Mouse (Mus musculus) hindbrain, embryonic 16.5 days (tissue): ENCODE measurements at regions not wholly inside any gene's neighbourhood (a gene's known extent, or its start where the extent isn't known, plus 50 kb on each side); places are given as distances from the start of the nearest gene placed in this dataset.

Experiments used
- ATAC-seq: fragments of 200-750 bp; cut with Nextera tagmentation; 2 replicates; pipeline ENCODE4 v1.8.0; 2017; ENCODE audit warnings: moderate TSS enrichment, moderate library complexity
- H3K27ac ChIP-seq: fragments of 300-500 bp; sonication (generic); 2 replicates; pipeline ENCODE4 v1.5.1; 2014; ENCODE audit warnings: low read depth, mild to moderate bottlenecking, control low read depth, low read length, moderate library complexity
- H3K27me3 ChIP-seq: fragments of 300-500 bp; sonication (generic); replicated peaks from 2 replicates; pipeline ENCODE4 v1.6.1; 2014; ENCODE audit warnings: low read length; ENCODE audit not compliant: control insufficient read depth, insufficient read depth
- H3K36me3 ChIP-seq: fragments of 300-500 bp; sonication (generic); 2 replicates; pipeline ENCODE4 v1.6.1; 2014; ENCODE audit warnings: mild to moderate bottlenecking, low read length, moderate library complexity, mixed read lengths; ENCODE audit not compliant: control insufficient read depth, insufficient read depth
- H3K4me1 ChIP-seq: fragments of 300-500 bp; sonication (generic); 2 replicates; pipeline ENCODE4 v1.6.1; 2014; ENCODE audit warnings: low read depth, low read length; ENCODE audit not compliant: control insufficient read depth, insufficient read depth
- H3K4me2 ChIP-seq: fragments of 300-500 bp; sonication (generic); 2 replicates; pipeline ENCODE4 v1.6.1; 2014; ENCODE audit warnings: mild to moderate bottlenecking, low read length, control low read depth, moderate library complexity
- H3K4me3 ChIP-seq: fragments of 300-500 bp; sonication (generic); 2 replicates; pipeline ENCODE4 v1.5.1; 2014; ENCODE audit warnings: mild to moderate bottlenecking, low read length, control low read depth, moderate library complexity
- H3K9ac ChIP-seq: fragments of 300-500 bp; sonication (generic); 2 replicates; pipeline ENCODE4 v1.6.1; 2014; ENCODE audit warnings: low read depth, mild to moderate bottlenecking, control low read depth, low read length, moderate library complexity
- H3K9me3 ChIP-seq: fragments of 300-500 bp; sonication (generic); 2 replicates; pipeline ENCODE4 v1.6.1; 2014; ENCODE audit warnings: mild to moderate bottlenecking, low read length, moderate library complexity; ENCODE audit not compliant: control insufficient read depth
- WGBS: fragments of 180-500 bp; shearing (Covaris S2); extraction: QIAGEN DNeasy Blood & Tissue Kit; methylation state at CpG from one replicate; pipeline ENCODE4 v1.1.7; 2014; 5-methylcytosine and 5-hydroxymethylcytosine counted together

DNA sequence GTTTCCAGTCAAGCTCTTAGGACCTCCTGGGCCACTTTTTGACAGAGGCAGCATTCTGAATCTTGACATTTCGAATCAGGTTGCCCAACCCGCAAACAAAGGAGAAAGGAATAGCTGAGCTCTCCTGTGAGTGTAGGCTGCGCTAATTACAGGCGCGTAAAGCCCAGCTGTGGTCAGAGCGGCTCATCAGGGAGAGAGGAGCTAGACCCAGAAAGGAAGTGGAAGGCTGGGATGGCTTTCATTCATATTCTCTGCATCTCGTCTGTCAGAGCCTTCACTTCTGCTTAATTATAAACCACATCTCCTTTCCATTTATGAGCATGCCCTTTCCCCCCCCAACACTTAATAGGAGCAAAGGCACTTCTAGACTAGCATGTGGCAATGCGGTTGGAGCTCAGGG is 265.7 kb upstream of the Pkn2 start:
- H3K4me3 ChIP-seq, result no peak overlapping the region

DNA sequence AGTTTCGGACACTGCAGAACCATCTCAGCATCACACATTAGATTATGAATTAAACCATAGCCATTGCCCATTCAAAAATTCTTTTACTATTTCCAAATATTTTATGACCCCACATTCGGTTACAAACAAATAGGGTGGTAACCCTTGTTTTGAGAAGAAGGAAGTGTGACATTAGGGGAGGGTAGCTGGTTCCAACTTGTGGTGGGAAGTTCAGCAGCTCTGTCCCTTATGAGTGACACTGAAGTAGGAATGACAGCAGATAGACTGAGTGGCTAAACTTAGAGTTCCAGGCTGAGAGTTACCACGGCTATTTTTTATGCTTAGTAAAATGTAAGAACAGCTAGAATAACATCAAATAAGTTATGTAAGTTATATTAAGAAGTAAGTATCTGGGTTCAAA is 257.1 kb upstream of the Pkn2 start:
- H3K36me3 ChIP-seq, result no peaks in the 10 kb centered on the region
- WGBS, result 92% methylated on average over 3 of the region's 3 CpGs
- no peak for ATAC-seq
- H3K4me3 ChIP-seq, result no peak overlapping the region
- no peak overlapping the region for H3K4me2 ChIP-seq
- no peaks in the 10 kb centered on the region for H3K27me3 ChIP-seq
- no peaks in the 10 kb centered on the region for H3K4me1 ChIP-seq
- no peak overlapping the region for H3K9ac ChIP-seq
- no peak overlapping the region for H3K27ac ChIP-seq
- no peaks in the 10 kb centered on the region for H3K9me3 ChIP-seq

More for the DNA sequence above, 265.7 kb upstream of the Pkn2 start:
- H3K4me1 ChIP-seq, result no peaks in the 10 kb centered on the region
- no peak overlapping the region for H3K9ac ChIP-seq
- H3K27ac ChIP-seq, result no peak overlapping the region
- WGBS, result 59% methylated on average over 8 of the region's 8 CpGs
- H3K27me3 ChIP-seq, result no peaks in the 10 kb centered on the region
- H3K4me2 ChIP-seq, result no peak overlapping the region
- no peak for ATAC-seq
- H3K36me3 ChIP-seq, result no peaks in the 10 kb centered on the region
- H3K9me3 ChIP-seq, result no peaks in the 10 kb centered on the region

DNA sequence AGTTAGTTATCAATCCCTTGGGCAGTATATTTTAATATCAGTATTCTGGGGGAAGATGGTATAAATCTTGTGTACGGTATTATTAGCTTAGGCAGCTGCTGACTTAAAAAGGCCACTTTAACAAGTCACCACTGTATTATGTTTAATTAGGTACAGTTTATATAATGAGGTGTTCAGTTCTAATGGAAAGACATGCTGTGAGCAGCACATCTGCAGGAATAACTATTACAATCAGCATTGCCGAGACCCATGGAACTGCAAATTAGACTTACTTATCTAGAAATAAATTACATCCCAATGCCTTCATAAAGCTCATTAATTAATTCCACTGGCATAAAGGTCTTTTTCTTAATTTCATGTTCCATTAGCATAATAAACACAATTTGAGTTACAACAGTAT is 252.7 kb upstream of the Pkn2 start:
- H3K4me3 ChIP-seq, result no peak overlapping the region
- H3K4me1 ChIP-seq, result no peaks in the 10 kb centered on the region
- no peaks in the 10 kb centered on the region for H3K27me3 ChIP-seq
- no peak for ATAC-seq
- no peak overlapping the region for H3K9ac ChIP-seq
- H3K36me3 ChIP-seq, result no peaks in the 10 kb centered on the region
- no peaks in the 10 kb centered on the region for H3K9me3 ChIP-seq
- 44% methylated on average over 2 of the region's 2 CpGs for WGBS
- no peak overlapping the region for H3K4me2 ChIP-seq
- no peak overlapping the region for H3K27ac ChIP-seq

DNA sequence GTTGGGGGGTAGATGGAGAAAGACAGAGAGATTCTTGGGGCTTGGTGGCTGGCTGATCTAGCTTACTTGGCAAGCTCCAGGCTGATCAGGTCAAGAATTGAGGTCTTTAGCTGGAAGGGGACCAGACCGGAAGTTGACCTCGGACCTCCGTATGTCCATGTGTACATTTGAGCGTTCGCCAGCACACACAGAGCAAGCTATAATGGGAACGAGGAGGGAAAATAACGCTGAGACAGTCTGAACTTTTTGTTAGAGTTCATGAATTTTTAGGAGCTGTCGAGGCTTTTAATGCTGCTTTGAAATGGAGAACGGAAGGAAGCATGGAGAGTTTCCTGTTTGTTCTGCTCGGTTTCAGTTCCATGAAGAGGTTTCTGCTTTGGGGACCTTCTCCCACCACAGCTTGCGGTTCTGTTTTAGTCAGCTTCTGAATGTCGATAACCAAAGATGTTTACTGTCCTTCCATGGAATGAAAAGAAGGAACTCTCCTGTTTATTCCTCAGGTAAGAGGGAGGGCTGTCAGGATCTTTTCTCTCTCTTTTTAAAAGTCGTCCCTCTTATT is 226.0 kb upstream of the Pkn2 start:
- Histone ChIP-seq H3K36me3 (no peaks in the 10 kb centered on the region), H3K27me3 (no peaks in the 10 kb centered on the region), H3K4me1 (no peaks in the 10 kb centered on the region), H3K9me3 (no peaks in the 10 kb centered on the region), H3K9ac (no peak overlapping the region), H3K4me2 (no peak overlapping the region), H3K4me3 (no peak overlapping the region), H3K27ac (no peak overlapping the region)
- 67% methylated on average over 13 of the region's 13 CpGs for WGBS
- no peak for ATAC-seq

DNA sequence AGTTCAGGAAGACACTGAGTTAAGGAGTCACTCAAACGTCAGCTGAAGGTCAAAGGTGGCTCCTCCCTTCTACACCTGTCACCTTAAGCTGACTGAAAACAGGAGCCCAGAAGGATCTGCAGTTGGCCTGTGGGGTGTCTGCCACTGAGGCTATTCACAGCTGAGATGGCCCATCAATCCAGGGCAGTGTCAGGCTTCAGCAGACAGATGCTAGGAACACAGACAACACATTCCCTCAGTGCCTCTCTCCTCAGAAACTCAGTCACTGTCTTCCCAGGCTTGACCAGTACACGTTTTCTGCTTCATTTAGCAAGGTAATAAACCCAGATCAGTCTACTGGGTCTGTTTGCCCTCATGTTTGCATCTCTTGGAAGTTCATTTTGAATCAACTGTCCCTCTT is 222.9 kb upstream of the Pkn2 start:
- 27% methylated on average over 2 of the region's 2 CpGs for WGBS
- Histone ChIP-seq H3K36me3 (no peaks in the 10 kb centered on the region), H3K9ac (no peak overlapping the region), H3K27ac (no peak overlapping the region), H3K27me3 (no peaks in the 10 kb centered on the region), H3K4me2 (no peak overlapping the region), H3K4me3 (no peak overlapping the region), H3K9me3 (no peaks in the 10 kb centered on the region), H3K4me1 (no peaks in the 10 kb centered on the region; the same call in 1 of the 2 replicates)
- ATAC-seq, result no peak

DNA sequence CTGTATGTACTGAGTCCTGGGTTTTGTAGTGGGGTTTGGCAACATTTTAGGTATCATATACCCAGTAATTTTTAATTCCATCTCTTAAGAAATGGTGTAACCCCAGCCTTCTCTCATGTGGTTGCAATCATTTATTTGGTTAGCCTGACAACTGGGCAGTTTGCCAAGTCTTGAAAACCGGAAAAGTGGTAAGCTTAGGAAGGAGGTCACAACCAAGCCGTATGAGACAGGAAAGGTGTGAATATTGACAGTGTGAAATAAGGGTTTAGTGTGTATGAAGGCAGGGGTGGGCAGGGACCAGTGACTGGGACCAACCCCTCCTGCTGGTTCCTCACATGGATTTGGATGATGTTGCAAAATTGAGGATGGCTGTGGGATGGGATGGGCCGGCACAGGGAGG is 221.5 kb upstream of the Pkn2 start:
- no peak overlapping the region for H3K4me3 ChIP-seq
- H3K9me3 ChIP-seq, result no peaks in the 10 kb centered on the region
- H3K4me1 ChIP-seq, result no peaks in the 10 kb centered on the region; the same call in 1 of the 2 replicates
- no peak overlapping the region for H3K4me2 ChIP-seq
- WGBS, result 20% methylated on average over 3 of the region's 3 CpGs
- no peak for ATAC-seq
- no peak overlapping the region for H3K9ac ChIP-seq
- no peaks in the 10 kb centered on the region for H3K36me3 ChIP-seq
- no peaks in the 10 kb centered on the region for H3K27me3 ChIP-seq
- no peak overlapping the region for H3K27ac ChIP-seq

DNA sequence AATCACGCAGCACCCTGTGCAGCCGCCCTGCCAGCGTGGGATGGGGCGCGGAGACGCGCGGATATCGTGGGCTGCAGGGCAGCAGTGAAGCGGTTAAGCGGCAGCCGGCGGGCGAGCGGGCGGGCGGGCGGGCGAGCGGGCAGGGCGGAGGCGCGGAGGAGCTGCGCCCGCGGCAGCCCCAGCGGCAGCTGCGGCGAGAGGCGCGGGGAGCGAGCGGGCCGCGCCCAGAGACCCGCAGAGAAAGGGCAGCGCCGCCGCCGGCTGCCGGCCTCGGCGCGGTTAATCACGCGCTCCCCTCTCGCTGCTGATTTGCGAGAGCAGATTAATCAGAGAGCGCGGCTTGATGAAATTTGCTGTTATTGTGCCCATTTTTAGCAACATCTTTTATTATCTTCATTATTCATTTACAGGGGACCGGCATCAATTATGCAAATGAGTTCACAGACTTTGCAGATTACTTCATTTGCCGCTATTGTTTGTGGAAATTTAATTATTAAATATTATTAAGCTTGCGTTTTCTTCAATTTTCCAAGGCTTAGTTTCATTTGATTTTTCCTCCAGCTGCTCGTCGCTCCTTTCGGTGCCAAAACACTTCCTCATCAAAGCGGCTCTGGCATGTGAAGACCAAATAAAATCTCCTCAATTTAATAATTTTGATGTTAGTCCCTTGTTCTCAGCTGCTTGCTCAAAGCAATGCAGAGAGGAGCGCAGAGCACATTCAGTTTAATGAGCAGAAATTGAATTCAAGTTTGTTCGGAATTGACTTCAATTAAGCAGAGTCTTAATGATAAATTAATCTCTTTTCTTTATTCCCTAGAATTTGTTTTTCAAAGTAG is 219.2 kb upstream of the Pkn2 start:
- ATAC-seq, result peak; percentile 88

DNA sequence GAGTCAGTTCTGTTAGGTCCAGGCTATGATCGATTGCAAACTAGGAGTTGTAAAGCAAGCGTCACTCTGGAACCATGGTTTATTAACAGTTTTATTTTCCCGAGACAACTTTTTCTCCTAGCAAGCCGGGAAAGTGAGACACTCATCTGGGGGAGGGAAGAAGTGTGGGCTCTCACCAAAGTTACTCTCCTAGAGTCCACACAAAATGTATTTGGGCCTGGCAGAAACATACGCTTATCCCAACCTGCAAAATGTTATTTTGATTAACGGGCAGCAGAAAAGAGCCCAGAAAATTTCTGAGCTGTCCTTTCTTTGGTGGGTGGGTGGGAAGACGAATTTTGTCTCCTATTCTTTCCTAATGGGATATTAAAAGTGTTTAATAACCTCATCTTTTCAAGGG is 218.4 kb upstream of the Pkn2 start:
- Histone ChIP-seq H3K4me1 (no peaks in the 10 kb centered on the region; the same call in 1 of the 2 replicates), H3K27ac (no peak overlapping the region), H3K9me3 (no peaks in the 10 kb centered on the region), H3K4me3 (peak overlapping the region; percentile 52), H3K9ac (no peak overlapping the region), H3K36me3 (no peaks in the 10 kb centered on the region), H3K4me2 (peak overlapping the region; percentile 78), H3K27me3 (no peaks in the 10 kb centered on the region)
- 55% methylated on average over 7 of the region's 7 CpGs for WGBS
- no peak for ATAC-seq

More for the DNA sequence above, 219.2 kb upstream of the Pkn2 start:
- H3K9ac ChIP-seq, result peak overlapping the region; percentile 76
- H3K27ac ChIP-seq, result peak overlapping the region; percentile 72
- no peaks in the 10 kb centered on the region for H3K36me3 ChIP-seq
- H3K4me2 ChIP-seq, result peak overlapping the region; percentile 78
- H3K9me3 ChIP-seq, result no peaks in the 10 kb centered on the region
- H3K27me3 ChIP-seq, result no peaks in the 10 kb centered on the region
- H3K4me3 ChIP-seq, result peak overlapping the region; percentile 52
- WGBS, result 1% methylated on average over 46 of the region's 59 CpGs
- H3K4me1 ChIP-seq, result no peaks in the 10 kb centered on the region; the same call in 1 of the 2 replicates

DNA sequence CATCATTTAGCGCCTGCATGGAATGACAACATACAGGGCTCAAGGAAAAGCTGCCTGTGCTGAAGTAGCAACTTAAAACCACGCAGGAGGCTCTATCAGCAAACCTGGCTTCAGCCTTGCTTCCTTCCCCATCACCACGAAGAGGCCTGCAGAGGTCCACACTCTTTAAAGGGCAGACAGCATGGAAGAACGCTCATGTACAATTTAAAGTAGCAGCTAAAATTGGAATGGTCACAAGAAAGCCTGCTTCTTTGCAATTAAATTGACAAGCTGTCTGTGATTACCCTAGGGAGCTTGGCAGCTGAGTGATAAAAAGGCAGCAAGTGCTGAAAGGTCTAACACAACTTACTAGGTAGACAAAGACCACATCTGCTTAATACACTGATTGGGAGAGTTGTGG is 210.4 kb upstream of the Pkn2 start:
- no peak for ATAC-seq

More for the DNA sequence above, 210.4 kb upstream of the Pkn2 start:
- H3K9ac ChIP-seq, result no peak overlapping the region
- no peak overlapping the region for H3K4me3 ChIP-seq
- H3K4me2 ChIP-seq, result no peak overlapping the region
- 50% methylated on average over 4 of the region's 4 CpGs for WGBS
- H3K4me1 ChIP-seq, result peaks cover 3% of the 10 kb centered on the region; the same call in 1 of the 2 replicates
- no peaks in the 10 kb centered on the region for H3K27me3 ChIP-seq
- H3K27ac ChIP-seq, result no peak overlapping the region
- H3K9me3 ChIP-seq, result no peaks in the 10 kb centered on the region
- H3K36me3 ChIP-seq, result no peaks in the 10 kb centered on the region
